Mouse (Mus musculus) forebrain, postnatal 0 days (tissue): ENCODE results near the gene Rnf19b. TPM values are rescaled to one million over a fixed set of nuclear protein-coding genes. Genes with fewer than 3 reads are reported as not detected.
A peak's percentile ranks its signal among the peaks of the same experiment; 100 is the strongest.

ENCODE experiments used
- ATAC-seq: fragments of 200-750 bp; cut with Nextera tagmentation; 2 replicates; pipeline ENCODE4 v1.8.0; 2017; ENCODE audit warnings: mild to moderate bottlenecking, moderate library complexity
- DNase-seq: peaks from one replicate; pipeline ENCODE4 v3.0.0-alpha.2; 2015
- H3K27ac ChIP-seq: fragments of 300-500 bp; sonication (generic); 2 replicates; pipeline ENCODE4 v1.5.1; 2014; ENCODE audit warnings: low read depth, mild to moderate bottlenecking, antibody characterized with exemption, low read length, moderate library complexity, mixed read lengths
- H3K27me3 ChIP-seq: fragments of 300-500 bp; sonication (generic); 2 replicates; pipeline ENCODE4 v1.6.1; 2014; ENCODE audit warnings: mild to moderate bottlenecking, low read length, mixed read lengths; ENCODE audit not compliant: insufficient read depth
- H3K36me3 ChIP-seq: fragments of 300-500 bp; sonication (generic); 2 replicates; pipeline ENCODE4 v1.6.1; 2014; ENCODE audit warnings: mild to moderate bottlenecking, moderate library complexity; ENCODE audit not compliant: insufficient read depth
- H3K4me1 ChIP-seq: fragments of 300-500 bp; sonication (generic); 2 replicates; pipeline ENCODE4 v1.6.1; 2014; ENCODE audit warnings: antibody characterized with exemption; ENCODE audit not compliant: insufficient read depth
- H3K4me2 ChIP-seq: fragments of 300-500 bp; sonication (generic); 2 replicates; pipeline ENCODE4 v1.6.1; 2014; ENCODE audit warnings: low read depth, mild to moderate bottlenecking, moderate library complexity
- H3K4me3 ChIP-seq: fragments of 300-500 bp; sonication (generic); 2 replicates; pipeline ENCODE4 v1.5.1; 2014; ENCODE audit warnings: low read depth, low read length, mixed read lengths
- H3K9ac ChIP-seq: fragments of 300-500 bp; sonication (generic); 2 replicates; pipeline ENCODE4 v1.6.1; 2014; ENCODE audit warnings: mild to moderate bottlenecking
- H3K9me3 ChIP-seq: fragments of 300-500 bp; sonication (generic); 2 replicates; pipeline ENCODE4 v1.6.1; 2016; ENCODE audit warnings: low read length
- CTCF ChIP-seq: sonication (generic); IDR thresholded peaks from 2 replicates; pipeline ENCODE4 v1.5.1; 2016; ENCODE audit warnings: antibody characterized with exemption, control low read depth, low read depth
- WGBS: fragments of 180-500 bp; shearing (Covaris S2); extraction: QIAGEN DNeasy Blood & Tissue Kit; methylation state at CpG from one replicate; pipeline ENCODE4 v1.1.7; 2014; 5-methylcytosine and 5-hydroxymethylcytosine counted together
- polyA plus RNA-seq: library from polyadenylated mRNA; unstranded; fragments of >200 nt; fragmentation: Nextera tagmentation; extraction: Ambion mirVana; gene quantifications from 2 replicates; pipeline ENCODE4 v1.2.1, GENCODE M21; 2015
- total RNA-seq: library from RNA; depleted of rRNA; stranded (reverse); fragments of >200 nt; gene quantifications from 2 replicates; pipeline ENCODE4 v1.2.3, GENCODE M21; 2014; rRNA removed

The Rnf19b gene
- total RNA-seq (116 and 135 TPM in 2 replicates), polyA plus RNA-seq (31.1 and 32.6 TPM in 2 replicates)

DNA sequence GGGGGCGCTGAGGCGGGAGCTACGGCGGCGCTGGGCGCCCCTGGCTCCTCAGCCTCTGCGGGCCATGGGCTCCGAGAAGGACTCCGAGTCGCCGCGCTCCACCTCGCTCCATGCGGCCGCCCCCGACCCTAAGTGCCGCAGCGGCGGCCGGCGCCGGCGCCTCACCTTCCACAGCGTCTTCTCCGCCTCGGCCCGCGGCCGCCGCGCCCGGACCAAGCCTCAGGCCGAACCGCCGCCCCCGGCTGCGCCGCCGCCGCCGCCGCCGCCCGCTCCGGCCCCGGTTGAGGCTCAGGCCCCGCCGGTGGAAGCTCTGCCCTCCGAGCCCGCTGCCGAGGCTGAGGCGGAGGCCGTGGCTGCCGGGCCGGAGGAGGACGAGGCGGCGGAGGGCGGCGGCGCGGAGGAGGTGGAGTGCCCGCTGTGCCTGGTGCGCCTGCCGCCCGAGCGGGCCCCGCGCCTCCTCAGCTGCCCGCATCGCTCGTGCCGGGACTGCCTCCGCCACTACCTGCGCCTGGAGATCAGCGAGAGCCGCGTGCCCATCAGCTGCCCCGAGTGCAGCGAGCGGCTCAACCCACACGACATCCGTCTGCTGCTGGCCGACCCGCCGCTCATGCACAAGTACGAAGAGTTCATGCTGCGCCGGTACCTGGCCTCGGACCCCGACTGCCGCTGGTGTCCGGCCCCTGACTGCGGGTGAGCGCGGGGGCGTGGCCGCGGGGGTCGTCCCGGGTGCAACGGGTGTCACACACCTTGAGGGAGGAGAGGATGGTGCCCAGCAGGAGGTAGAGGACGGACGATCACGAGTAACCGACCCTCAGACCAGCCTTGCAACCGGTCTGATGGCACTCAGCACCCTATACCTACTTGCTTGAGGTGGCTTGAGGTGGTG lies at the start of gene Rnf19b:
Gene Rnf19b (plus strand): TSS at position 65 of the 886 bp plus-strand sequence.
- H3K9ac ChIP-seq, result peak within 1 kb of the TSS; percentile 81
- peak within 1 kb of the TSS; percentile 96 for H3K4me2 ChIP-seq
- no peaks in the 10 kb centered on the region for H3K9me3 ChIP-seq
- peak within 1 kb of the TSS; percentile 88 for H3K4me3 ChIP-seq
- TF ChIP-seq CTCF, result no peak
- ATAC-seq (peak; percentile 52), DNase-seq (peak; percentile 48)
- H3K36me3 ChIP-seq, result no peaks in the 10 kb centered on the region
- H3K27ac ChIP-seq, result peak within 1 kb of the TSS; percentile 93
- no peaks in the 10 kb centered on the region for H3K27me3 ChIP-seq
- 4% methylated on average over 93 of the region's 107 CpGs for WGBS
- peaks cover 16% of the 10 kb centered on the region for H3K4me1 ChIP-seq

DNA sequence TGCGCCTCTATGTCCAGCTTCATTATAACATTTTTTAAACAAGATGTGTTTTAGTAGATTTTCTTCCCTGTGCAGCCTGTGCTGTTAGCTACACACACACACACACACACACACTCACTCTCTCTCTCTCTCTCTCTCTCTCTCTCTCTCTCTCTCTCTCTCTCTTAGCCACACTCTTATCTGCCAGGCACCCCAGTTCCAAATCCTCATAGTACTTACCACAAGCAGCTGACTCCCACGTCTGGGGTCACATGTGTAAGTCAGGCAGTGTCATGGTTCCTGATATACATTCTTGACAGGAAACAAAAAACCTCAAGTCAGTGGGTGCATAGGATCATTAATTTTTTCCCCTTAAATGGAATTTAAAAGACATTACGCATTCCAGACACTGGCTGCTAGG lies 49.4 kb upstream of the Rnf19b start:
- 0 out of 2 replicates have a peak, but pooled peaks cover 3% of the 10 kb centered on the region for H3K4me1 ChIP-seq
- no peak overlapping the region for H3K27ac ChIP-seq
- ATAC-seq, result no peak
- no peak for DNase-seq
- H3K4me2 ChIP-seq, result no peak overlapping the region
- TF ChIP-seq CTCF, result no peak
- 90% methylated on average over 3 of the region's 3 CpGs for WGBS
- no peak overlapping the region for H3K4me3 ChIP-seq
- H3K9me3 ChIP-seq, result no peaks in the 10 kb centered on the region
- H3K9ac ChIP-seq, result no peak overlapping the region
- peaks cover 28% of the 10 kb centered on the region for H3K36me3 ChIP-seq
- H3K27me3 ChIP-seq, result no peaks in the 10 kb centered on the region

DNA sequence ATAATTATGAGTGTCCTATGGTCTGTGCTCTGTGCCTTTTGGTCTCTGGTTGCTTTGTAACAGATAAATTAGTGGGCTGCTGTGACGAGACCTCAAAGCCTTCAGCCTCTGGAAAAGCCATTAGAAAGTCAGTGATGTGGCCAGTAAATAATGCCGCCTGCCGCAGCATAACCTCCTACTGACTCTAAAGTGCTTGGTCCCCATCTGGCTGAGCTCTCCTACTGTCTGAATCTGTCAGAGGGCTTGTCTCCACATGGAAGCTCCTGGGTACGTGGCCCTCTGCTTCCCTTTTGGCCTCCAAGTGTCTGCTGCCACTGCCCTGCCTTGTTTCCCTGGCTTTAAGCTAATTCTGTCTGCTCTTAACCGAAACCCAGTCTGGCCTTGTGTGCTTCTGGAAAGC lies 48.5 kb upstream of the Rnf19b start:
- Histone ChIP-seq H3K9ac (no peak overlapping the region), H3K27ac (no peak overlapping the region), H3K27me3 (no peaks in the 10 kb centered on the region), H3K36me3 (peaks cover 25% of the 10 kb centered on the region), H3K9me3 (no peaks in the 10 kb centered on the region), H3K4me1 (0 out of 2 replicates have a peak, but pooled peaks cover 3% of the 10 kb centered on the region), H3K4me3 (no peak overlapping the region), H3K4me2 (no peak overlapping the region)
- ATAC-seq (no peak), DNase-seq (no peak)
- 84% methylated on average over 5 of the region's 5 CpGs for WGBS
- no peak for TF ChIP-seq CTCF

DNA sequence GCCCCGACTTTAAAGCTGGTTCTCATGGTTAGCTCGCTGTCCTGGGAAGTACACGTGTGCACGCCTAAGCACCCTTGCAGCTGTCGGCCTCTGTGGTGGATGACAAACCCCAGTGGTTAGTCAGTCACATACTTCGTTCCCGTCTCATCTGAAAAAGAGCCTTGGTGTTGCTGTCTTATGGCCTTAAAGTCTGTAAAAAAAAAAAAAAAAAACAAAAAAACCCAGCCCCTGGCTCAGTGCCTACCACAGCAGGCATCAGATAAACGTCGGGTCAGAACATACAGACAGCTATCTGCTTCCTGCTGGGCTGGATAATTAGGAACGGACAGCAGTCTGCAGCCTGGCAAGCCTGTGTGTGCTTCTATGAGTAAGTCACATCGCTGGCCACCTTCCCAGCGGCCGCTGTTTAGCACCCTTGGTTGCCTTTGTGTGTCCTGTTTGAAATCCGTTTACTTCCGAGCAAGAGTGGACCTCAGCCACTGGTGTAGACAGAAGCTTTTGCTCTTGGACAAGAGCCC lies 46.4 kb upstream of the Rnf19b start:
- peak; percentile 54 for DNase-seq
- H3K9me3 ChIP-seq, result no peaks in the 10 kb centered on the region
- H3K27me3 ChIP-seq, result no peaks in the 10 kb centered on the region
- no peak overlapping the region for H3K27ac ChIP-seq
- peaks cover 23% of the 10 kb centered on the region for H3K36me3 ChIP-seq
- peak; percentile 51 for ATAC-seq
- H3K9ac ChIP-seq, result no peak overlapping the region
- H3K4me3 ChIP-seq, result no peak overlapping the region
- H3K4me1 ChIP-seq, result 0 out of 2 replicates have a peak, but pooled peaks cover 3% of the 10 kb centered on the region
- 33% methylated on average over 15 of the region's 15 CpGs for WGBS
- H3K4me2 ChIP-seq, result no peak overlapping the region
- TF ChIP-seq CTCF, result no peak

DNA sequence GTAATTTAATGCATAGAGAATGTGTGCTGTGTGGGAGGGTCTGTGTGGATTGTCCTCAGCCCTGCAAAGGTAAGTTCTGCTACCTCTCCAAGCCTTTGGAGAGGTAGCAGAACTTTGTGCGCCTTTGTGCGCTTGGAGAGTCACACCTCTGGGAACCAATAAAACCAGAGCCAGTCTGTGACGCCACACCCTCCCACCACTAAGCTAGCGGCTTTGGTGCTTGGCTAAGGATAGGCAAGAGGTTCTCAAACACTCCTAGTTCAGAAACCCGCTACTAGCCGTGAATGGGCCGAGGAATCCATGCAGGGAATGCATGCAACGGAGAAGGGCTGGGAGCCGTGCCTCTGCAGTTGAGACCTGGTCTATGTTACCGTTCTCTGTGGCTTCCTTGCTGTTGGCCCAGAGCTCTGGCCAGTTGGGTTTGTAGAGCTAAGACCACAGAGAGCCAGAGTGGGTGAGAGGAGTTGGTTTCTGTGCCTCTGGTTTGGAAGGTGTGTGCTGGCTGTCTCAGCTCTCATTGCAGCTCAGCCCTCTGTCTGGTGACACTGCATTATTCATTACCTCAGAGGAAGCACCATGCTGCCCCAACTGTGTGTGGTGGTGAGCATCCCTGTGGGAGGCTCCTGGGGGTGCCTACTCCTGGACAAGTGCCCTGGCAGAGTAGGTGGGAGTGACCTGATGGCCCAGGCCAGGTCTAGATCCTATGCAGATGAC lies 44.8 kb upstream of the Rnf19b start:
- Histone ChIP-seq H3K4me3 (no peak overlapping the region), H3K4me2 (no peak overlapping the region), H3K27ac (no peak overlapping the region), H3K9me3 (no peaks in the 10 kb centered on the region), H3K9ac (no peak overlapping the region), H3K36me3 (peaks cover 7% of the 10 kb centered on the region; the same call in 1 of the 2 replicates), H3K27me3 (no peaks in the 10 kb centered on the region), H3K4me1 (0 out of 2 replicates have a peak, but pooled peaks cover 3% of the 10 kb centered on the region)
- DNase-seq (no peak), ATAC-seq (no peak)
- TF ChIP-seq CTCF, result no peak
- 71% methylated on average over 10 of the region's 10 CpGs for WGBS

DNA sequence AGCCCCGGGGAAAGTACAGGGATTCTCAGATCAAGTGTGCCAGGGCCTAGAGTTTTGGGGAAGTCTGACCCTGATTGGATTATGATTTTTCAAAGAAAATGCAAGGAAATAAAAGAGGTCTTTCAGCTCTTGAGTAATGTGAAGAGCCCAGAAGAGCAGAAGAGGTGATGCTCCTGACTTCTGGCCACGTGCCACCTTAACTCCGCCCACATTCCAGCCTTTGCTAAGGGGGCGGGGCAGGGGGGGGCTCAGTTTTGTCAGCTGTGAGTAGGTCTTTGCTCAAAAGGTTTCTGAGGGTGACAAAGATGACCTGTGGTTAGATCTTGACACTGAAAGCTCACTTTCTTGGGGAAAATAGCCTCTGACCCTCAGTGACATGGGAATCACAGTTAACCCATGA lies 41.7 kb upstream of the Rnf19b start:
- Histone ChIP-seq H3K4me1 (0 out of 2 replicates have a peak, but pooled peaks cover 8% of the 10 kb centered on the region), H3K27me3 (no peaks in the 10 kb centered on the region), H3K9me3 (no peaks in the 10 kb centered on the region), H3K4me3 (no peak overlapping the region), H3K27ac (no peak overlapping the region), H3K4me2 (no peak overlapping the region), H3K9ac (no peak overlapping the region), H3K36me3 (no peaks in the 10 kb centered on the region)
- no peak for TF ChIP-seq CTCF
- 33% methylated on average over 4 of the region's 4 CpGs for whole genome bisulfite sequencing
- ATAC-seq (no peak), DNase-seq (no peak)
